Mouse (Mus musculus) limb, embryonic 11.5 days (tissue): Measurements from ENCODE around the gene Hcar1. TPM values are rescaled to one million over a fixed set of nuclear protein-coding genes. Genes with fewer than 3 reads are reported as not detected.

Source experiments
- ATAC-seq: fragments of 200-750 bp; cut with Nextera tagmentation; 2 replicates; pipeline ENCODE4 v1.8.0; 2017; ENCODE audit warnings: low read depth; ENCODE audit not compliant: insufficient number of reproducible peaks, low FRiP score, low TSS enrichment
- DNase-seq: peaks from one replicate; pipeline ENCODE4 v3.0.0-alpha.2; 2015; ENCODE audit warnings: low spot score
- H3K27ac ChIP-seq: fragments of 300-500 bp; sonication (generic); replicated peaks from 2 replicates; pipeline ENCODE4 v1.5.1; 2014; ENCODE audit warnings: low read depth, mild to moderate bottlenecking, low read length
- H3K27me3 ChIP-seq: fragments of 300-500 bp; sonication (generic); 2 replicates; pipeline ENCODE4 v1.6.1; 2014; ENCODE audit warnings: mild to moderate bottlenecking, low read length, mixed read lengths; ENCODE audit not compliant: control insufficient read depth, insufficient read depth
- H3K36me3 ChIP-seq: fragments of 300-500 bp; sonication (generic); 2 replicates; pipeline ENCODE4 v1.6.1; 2014; ENCODE audit warnings: mild to moderate bottlenecking, low read length, moderate library complexity, mixed read lengths; ENCODE audit not compliant: control insufficient read depth, insufficient read depth
- H3K4me1 ChIP-seq: fragments of 300-500 bp; sonication (generic); 2 replicates; pipeline ENCODE4 v1.6.1; 2014; ENCODE audit warnings: low read length, mixed read lengths; ENCODE audit not compliant: control insufficient read depth, insufficient read depth
- H3K4me2 ChIP-seq: fragments of 300-500 bp; sonication (generic); 2 replicates; pipeline ENCODE4 v1.6.1; 2014; ENCODE audit warnings: low read depth, mild to moderate bottlenecking, moderate library complexity; ENCODE audit not compliant: severe bottlenecking
- H3K4me3 ChIP-seq: fragments of 300-500 bp; sonication (generic); 2 replicates; pipeline ENCODE4 v1.5.1; 2014; ENCODE audit warnings: low read depth, low read length
- H3K9ac ChIP-seq: fragments of 300-500 bp; sonication (generic); 2 replicates; pipeline ENCODE4 v1.6.1; 2014; ENCODE audit warnings: mild to moderate bottlenecking, low read length
- H3K9me3 ChIP-seq: fragments of 300-500 bp; sonication (generic); 2 replicates; pipeline ENCODE4 v1.6.1; 2016; ENCODE audit warnings: low read length; ENCODE audit not compliant: control insufficient read depth
- WGBS: fragments of 180-500 bp; shearing (Covaris S2); extraction: QIAGEN DNeasy Blood & Tissue Kit; methylation state at CpG from one replicate; pipeline ENCODE4 v1.1.7; 2014; 5-methylcytosine and 5-hydroxymethylcytosine counted together
- polyA plus RNA-seq: library from polyadenylated mRNA; unstranded; fragments of >200 nt; fragmentation: Nextera tagmentation; extraction: Ambion mirVana; gene quantifications from 2 replicates; pipeline ENCODE4 v1.2.1, GENCODE M21; 2014

Gene Hcar1
- polyA plus RNA-seq, 1 experiment from 2014 or later = 0.11 TPM

- no peak overlapping the region for H3K4me3 ChIP-seq
- no peak for DNase-seq
- H3K36me3 ChIP-seq = no peaks in the 10 kb centered on the region
- no peaks in the 10 kb centered on the region for H3K9me3 ChIP-seq
- WGBS = 79% methylated on average over 11 of the region's 11 CpGs
- H3K27ac ChIP-seq = no peak overlapping the region
- H3K9ac ChIP-seq = no peak overlapping the region
- no peak for ATAC-seq
- H3K4me2 ChIP-seq = no peak overlapping the region
- H3K4me1 ChIP-seq = no peaks in the 10 kb centered on the region
- H3K27me3 ChIP-seq = no peaks in the 10 kb centered on the region
Measured at GRCm38 (mm10) chr5:123858798-123859197, 21.0 kb downstream of the Hcar1 start.

- H3K4me3 ChIP-seq = no peak overlapping the region
- WGBS = 86% methylated on average over 9 of the region's 9 CpGs
- H3K36me3 ChIP-seq = no peaks in the 10 kb centered on the region; the same call in 1 of the 2 replicates
Measured at GRCm38 (mm10) chr5:123854511-123854910, 25.3 kb downstream of the Hcar1 start.

GRCm38 (mm10) chr5:123853877-123854504 is 25.8 kb downstream of the Hcar1 start:
- no peak overlapping the region for H3K4me2 ChIP-seq
- DNase-seq = no peak
- WGBS = 90% methylated on average over 11 of the region's 11 CpGs
- no peaks in the 10 kb centered on the region for H3K4me1 ChIP-seq
- ATAC-seq = no peak
- no peaks in the 10 kb centered on the region for H3K27me3 ChIP-seq
- H3K36me3 ChIP-seq = no peaks in the 10 kb centered on the region; the same call in 1 of the 2 replicates
- H3K27ac ChIP-seq = no peak overlapping the region
- H3K9ac ChIP-seq = no peak overlapping the region
- no peaks in the 10 kb centered on the region for H3K9me3 ChIP-seq
- no peak overlapping the region for H3K4me3 ChIP-seq

More at GRCm38 (mm10) chr5:123854511-123854910, 25.3 kb downstream of the Hcar1 start:
- Histone ChIP-seq H3K9me3 (no peaks in the 10 kb centered on the region), H3K4me1 (no peaks in the 10 kb centered on the region), H3K27ac (no peak overlapping the region), H3K27me3 (no peaks in the 10 kb centered on the region), H3K4me2 (no peak overlapping the region), H3K9ac (no peak overlapping the region)
- ATAC-seq = no peak
- no peak for DNase-seq

GRCm38 (mm10) chr5:123851398-123851797 is 28.4 kb downstream of the Hcar1 start:
- no peaks in the 10 kb centered on the region for H3K27me3 ChIP-seq
- 45% methylated on average over 2 of the region's 2 CpGs for WGBS
- no peak for ATAC-seq

GRCm38 (mm10) chr5:123844316-123844715 is 35.5 kb downstream of the Hcar1 start:
- Histone ChIP-seq H3K9me3 (no peaks in the 10 kb centered on the region), H3K36me3 (no peaks in the 10 kb centered on the region), H3K4me3 (no peak overlapping the region), H3K27ac (no peak overlapping the region), H3K4me2 (no peak overlapping the region), H3K27me3 (no peaks in the 10 kb centered on the region), H3K4me1 (no peaks in the 10 kb centered on the region), H3K9ac (no peak overlapping the region)
- WGBS = 93% methylated on average over 14 of the region's 14 CpGs
- ATAC-seq (no peak), DNase-seq (no peak)

More at GRCm38 (mm10) chr5:123851398-123851797, 28.4 kb downstream of the Hcar1 start:
- no peak overlapping the region for H3K4me3 ChIP-seq
- no peak overlapping the region; the same call in 1 of the 2 replicates for H3K9ac ChIP-seq
- no peaks in the 10 kb centered on the region for H3K9me3 ChIP-seq
- DNase-seq = no peak
- H3K36me3 ChIP-seq = no peaks in the 10 kb centered on the region; the same call in 1 of the 2 replicates
- no peaks in the 10 kb centered on the region for H3K4me1 ChIP-seq
- no peak overlapping the region for H3K27ac ChIP-seq
- H3K4me2 ChIP-seq = no peak overlapping the region

- H3K27ac ChIP-seq = no peak overlapping the region
- H3K4me1 ChIP-seq = no peaks in the 10 kb centered on the region
- H3K36me3 ChIP-seq = no peaks in the 10 kb centered on the region
- H3K9ac ChIP-seq = no peak overlapping the region
- no peak for DNase-seq
- WGBS = 57% methylated on average over 4 of the region's 4 CpGs
- H3K4me3 ChIP-seq = no peak overlapping the region
- no peak for ATAC-seq
- no peaks in the 10 kb centered on the region for H3K9me3 ChIP-seq
- no peak overlapping the region for H3K4me2 ChIP-seq
- no peaks in the 10 kb centered on the region for H3K27me3 ChIP-seq
Measured at GRCm38 (mm10) chr5:123843816-123844215, 36.0 kb downstream of the Hcar1 start.

- no peaks in the 10 kb centered on the region for H3K27me3 ChIP-seq
- H3K4me3 ChIP-seq = no peak overlapping the region
- no peaks in the 10 kb centered on the region for H3K4me1 ChIP-seq
- WGBS = 68% methylated on average over 3 of the region's 3 CpGs
- no peak overlapping the region for H3K9ac ChIP-seq
- DNase-seq (no peak), ATAC-seq (no peak)
- H3K9me3 ChIP-seq = no peaks in the 10 kb centered on the region
- H3K4me2 ChIP-seq = no peak overlapping the region
- no peaks in the 10 kb centered on the region for H3K36me3 ChIP-seq
- H3K27ac ChIP-seq = no peak overlapping the region
Measured at GRCm38 (mm10) chr5:123842935-123843282, 36.9 kb downstream of the Hcar1 start.

- no peaks in the 10 kb centered on the region for H3K27me3 ChIP-seq
- ATAC-seq = no peak
Measured at GRCm38 (mm10) chr5:123842221-123842934, 37.4 kb downstream of the Hcar1 start.

More at GRCm38 (mm10) chr5:123842221-123842934, 37.4 kb downstream of the Hcar1 start:
- Histone ChIP-seq H3K36me3 (no peaks in the 10 kb centered on the region), H3K4me1 (no peaks in the 10 kb centered on the region), H3K27ac (no peak overlapping the region), H3K4me2 (no peak overlapping the region), H3K9ac (no peak overlapping the region), H3K4me3 (no peak overlapping the region), H3K9me3 (no peaks in the 10 kb centered on the region)
- WGBS = 64% methylated on average over 11 of the region's 11 CpGs
- DNase-seq = no peak
